Mouse (Mus musculus) mammary gland, adult 2 months (tissue): ENCODE data around the gene Adsl. TPM values are rescaled to one million over a fixed set of nuclear protein-coding genes. Genes with fewer than 3 reads are reported as not detected.

Experiments
- polyA plus RNA-seq: library from polyadenylated mRNA; depleted of rRNA; stranded (reverse); fragments of >200 nt; gene quantifications from 2 replicates; pipeline ENCODE4 v1.2.3, GENCODE M21; 2012; ENCODE audit warnings: low replicate concordance; rRNA removed

The Adsl gene
- 47.9 and 71.8 TPM in 2 replicates for polyA plus RNA-seq

GRCm38 (mm10) chr15:80948145-80949135 is at the start of gene Adsl:
TSS of gene Adsl (plus strand) at chr15:80948490.

GRCm38 (mm10) chr15:80977620-80978334 is 29.5 kb downstream of the Adsl start, which contains the start of gene Sgsm3:
TSS of gene Sgsm3 (plus strand) at chr15:80977765.

Other genes starting within 250 kb of the Adsl start
- gene Tnrc6b, start 237.2 kb upstream of the Adsl start, polyA plus RNA-seq = 14.1 and 24.5 TPM in 2 replicates
- 30.8 and 35.0 TPM in 2 replicates for gene Sgsm3, start 29.3 kb downstream of the Adsl start, polyA plus RNA-seq
- 42.6 and 77.7 TPM in 2 replicates for gene Mrtfa, start 242.3 kb downstream of the Adsl start, polyA plus RNA-seq